Mouse (Mus musculus) forebrain, embryonic 10.5 days (tissue): ENCODE results near the gene P4ha2. TPM values are rescaled to one million over a fixed set of nuclear protein-coding genes. Genes with fewer than 3 reads are reported as not detected.

Experiments used
- DNase-seq: peaks from one replicate; pipeline ENCODE4 v3.0.0-alpha.2; 2017; ENCODE audit warnings: low spot score; ENCODE audit errors: extremely low spot score
- H3K27ac ChIP-seq: fragments of 300-500 bp; sonication (generic); 2 replicates; pipeline ENCODE4 v1.5.1; 2016; ENCODE audit warnings: mild to moderate bottlenecking
- H3K27me3 ChIP-seq: fragments of 300-500 bp; sonication (generic); 2 replicates; pipeline ENCODE4 v1.6.1; 2016; ENCODE audit warnings: mild to moderate bottlenecking; ENCODE audit not compliant: poor library complexity, severe bottlenecking
- H3K36me3 ChIP-seq: fragments of 300-500 bp; sonication (generic); replicated peaks from 2 replicates; pipeline ENCODE4 v1.6.1; 2016; ENCODE audit warnings: mild to moderate bottlenecking, moderate library complexity
- H3K4me1 ChIP-seq: fragments of 300-500 bp; sonication (generic); 2 replicates; pipeline ENCODE4 v1.6.1; 2016
- H3K4me3 ChIP-seq: fragments of 300-500 bp; sonication (generic); 2 replicates; pipeline ENCODE4 v1.5.1; 2016; ENCODE audit warnings: mild to moderate bottlenecking, moderate library complexity
- H3K9me3 ChIP-seq: fragments of 300-500 bp; sonication (generic); 2 replicates; pipeline ENCODE4 v1.6.1; 2016; ENCODE audit warnings: mild to moderate bottlenecking, moderate library complexity
- WGBS: fragments of 180-500 bp; shearing (Covaris S2); methylation state at CpG from one replicate; pipeline ENCODE4 v1.1.7; 2016; 5-methylcytosine and 5-hydroxymethylcytosine counted together
- polyA plus RNA-seq: library from polyadenylated mRNA; unstranded; fragments of >200 nt; fragmentation: Nextera tagmentation; extraction: Ambion mirVana; gene quantifications from 2 replicates; pipeline ENCODE4 v1.2.1, GENCODE M21; 2016

P4ha2 gene
- polyA plus RNA-seq, 1 experiment from 2014 or later: 15.9 TPM

DNA sequence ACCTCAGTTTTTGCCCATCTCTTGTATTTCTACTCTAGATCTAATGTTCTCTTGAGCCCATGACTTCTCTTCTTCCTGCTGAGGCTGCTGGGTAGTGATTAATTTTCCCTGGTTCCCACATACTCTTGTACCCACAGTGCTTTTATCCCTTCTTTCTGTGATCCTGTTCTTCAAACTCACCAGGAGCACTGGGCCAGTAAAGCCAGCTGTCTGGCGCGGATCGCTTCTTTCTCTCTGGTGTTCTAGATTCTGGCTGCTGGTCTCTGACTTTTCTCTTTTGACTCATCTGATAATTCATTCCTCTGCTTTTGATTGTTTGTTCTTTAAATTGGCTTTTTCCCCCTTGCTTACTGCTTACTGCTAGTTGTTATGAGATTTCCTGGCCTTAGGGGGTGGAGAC lies 14.9 kb downstream of the P4ha2 start:
- Histone ChIP-seq H3K4me3 (no peak overlapping the region), H3K36me3 (peaks cover 9% of the 10 kb centered on the region), H3K4me1 (peaks cover 30% of the 10 kb centered on the region), H3K9me3 (no peaks in the 10 kb centered on the region), H3K27ac (no peak overlapping the region), H3K27me3 (no peaks in the 10 kb centered on the region)
- WGBS: 97% methylated on average over 3 of the region's 3 CpGs
- no peak for DNase-seq

DNA sequence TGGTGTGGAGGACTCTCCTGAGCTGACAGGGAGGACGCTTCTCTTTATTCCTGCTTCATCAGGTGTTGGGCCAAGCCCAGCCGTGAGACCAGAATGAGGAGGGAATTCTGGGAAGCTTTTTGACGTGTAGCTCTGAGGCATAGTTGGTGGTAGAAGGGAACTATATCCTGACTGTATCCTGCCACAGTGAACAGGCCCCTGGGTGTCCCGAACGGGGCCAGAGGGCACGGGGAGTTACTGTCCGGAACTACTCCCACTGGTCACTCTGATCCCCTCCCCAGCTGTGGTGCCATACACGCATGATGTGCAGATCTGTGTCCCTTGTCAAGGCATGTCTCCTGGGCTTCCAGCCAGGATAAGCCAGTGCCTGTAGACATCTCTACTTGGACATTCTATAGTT lies 15.4 kb downstream of the P4ha2 start:
- H3K36me3 ChIP-seq: peaks cover 13% of the 10 kb centered on the region
- no peak for DNase-seq
- no peaks in the 10 kb centered on the region for H3K9me3 ChIP-seq
- peaks cover 30% of the 10 kb centered on the region for H3K4me1 ChIP-seq
- no peak overlapping the region for H3K4me3 ChIP-seq
- H3K27ac ChIP-seq: no peak overlapping the region
- 88% methylated on average over 8 of the region's 8 CpGs for WGBS
- no peaks in the 10 kb centered on the region for H3K27me3 ChIP-seq

DNA sequence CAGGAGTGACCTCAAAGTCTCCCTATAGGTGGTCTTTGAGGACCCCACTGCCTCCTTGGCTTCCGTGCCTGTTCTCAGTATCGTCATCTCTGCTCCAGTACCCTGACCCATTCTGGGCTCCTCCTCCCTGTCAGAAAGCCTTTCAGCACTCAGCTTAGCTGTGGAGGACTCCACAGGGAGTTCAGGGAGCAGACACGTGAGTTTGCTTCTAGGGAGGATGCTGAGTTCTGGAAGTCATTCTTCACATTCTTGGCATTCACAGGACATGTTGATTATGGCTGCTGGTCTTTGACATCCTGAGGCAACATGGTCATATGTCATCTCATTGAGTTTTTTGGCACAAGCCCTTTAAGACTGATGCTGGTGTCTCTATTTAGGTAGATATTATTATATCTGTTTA lies 16.0 kb downstream of the P4ha2 start:
- WGBS: 58% methylated on average over 3 of the region's 3 CpGs
- H3K27ac ChIP-seq: no peak overlapping the region
- H3K27me3 ChIP-seq: no peaks in the 10 kb centered on the region
- no peak for DNase-seq
- H3K36me3 ChIP-seq: peaks cover 16% of the 10 kb centered on the region
- peaks cover 30% of the 10 kb centered on the region for H3K4me1 ChIP-seq
- no peak overlapping the region for H3K4me3 ChIP-seq
- no peaks in the 10 kb centered on the region for H3K9me3 ChIP-seq

DNA sequence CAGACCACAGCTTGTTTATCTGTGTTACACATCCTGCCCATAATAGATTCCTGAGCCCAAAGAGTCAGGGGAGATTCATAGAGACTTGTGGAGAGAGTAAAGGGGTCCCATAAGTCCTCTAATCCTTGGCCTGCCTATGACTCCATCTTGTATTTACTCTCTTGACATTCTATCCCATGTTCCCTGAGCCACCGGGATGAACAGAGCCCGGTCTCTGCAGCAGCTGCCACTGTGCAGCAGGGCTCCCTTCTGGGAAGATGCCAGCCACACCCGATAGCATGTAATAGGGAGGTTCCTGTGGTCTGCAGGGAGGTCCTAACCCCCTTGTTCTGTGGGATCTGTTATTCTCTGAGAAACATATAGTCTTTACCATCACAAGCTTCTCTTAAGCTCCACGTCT lies 16.5 kb downstream of the P4ha2 start:
- 94% methylated on average over 4 of the region's 4 CpGs for WGBS
- Histone ChIP-seq H3K27ac (no peak overlapping the region), H3K4me3 (no peak overlapping the region), H3K4me1 (peaks cover 30% of the 10 kb centered on the region), H3K9me3 (no peaks in the 10 kb centered on the region), H3K27me3 (no peaks in the 10 kb centered on the region), H3K36me3 (peaks cover 16% of the 10 kb centered on the region)
- DNase-seq: no peak

DNA sequence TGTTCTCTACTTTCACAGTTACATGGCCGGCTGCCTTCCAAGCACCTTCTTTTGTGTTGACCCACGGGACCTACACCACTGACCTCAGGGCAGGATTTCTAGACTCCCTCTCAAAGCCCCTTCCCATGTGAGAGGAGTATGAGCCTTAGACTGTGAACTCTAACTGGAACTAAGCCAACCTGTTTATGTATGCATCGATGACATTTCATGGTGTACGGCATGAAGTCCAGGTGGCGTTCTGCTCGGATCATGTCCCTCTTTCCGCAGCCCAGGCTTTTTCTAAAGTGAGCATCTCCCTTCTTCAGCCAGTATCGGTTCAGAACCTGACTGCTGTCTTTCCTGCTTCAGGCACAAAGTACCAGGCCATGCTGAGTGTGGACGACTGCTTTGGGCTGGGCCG lies 17.2 kb downstream of the P4ha2 start:
- WGBS: 91% methylated on average over 10 of the region's 10 CpGs

DNA sequence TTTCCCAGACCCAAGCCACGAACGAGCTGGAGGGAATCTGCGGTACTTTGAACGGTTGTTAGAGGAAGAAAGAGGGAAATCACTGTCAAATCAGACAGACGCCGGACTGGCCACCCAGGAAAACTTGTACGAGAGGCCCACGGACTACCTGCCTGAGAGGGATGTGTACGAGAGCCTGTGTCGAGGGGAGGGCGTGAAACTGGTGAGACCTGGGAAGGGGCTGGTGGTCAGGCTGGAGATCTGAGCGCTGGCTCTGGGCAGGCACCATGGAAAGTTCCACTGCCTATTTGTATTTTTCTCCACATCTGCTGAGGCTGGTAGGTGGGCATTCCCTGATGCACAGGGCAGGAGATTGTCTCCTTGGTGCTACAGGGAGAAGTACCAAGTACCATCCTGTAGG lies 19.2 kb downstream of the P4ha2 start:
- WGBS: 84% methylated on average over 12 of the region's 12 CpGs
- DNase-seq: no peak
- peaks cover 8% of the 10 kb centered on the region; the same call in 1 of the 2 replicates for H3K4me1 ChIP-seq
- no peak overlapping the region for H3K27ac ChIP-seq
- peaks cover 16% of the 10 kb centered on the region for H3K36me3 ChIP-seq
- H3K27me3 ChIP-seq: no peaks in the 10 kb centered on the region
- no peak overlapping the region for H3K4me3 ChIP-seq
- no peaks in the 10 kb centered on the region for H3K9me3 ChIP-seq

More for the DNA sequence above, 17.2 kb downstream of the P4ha2 start:
- no peaks in the 10 kb centered on the region for H3K27me3 ChIP-seq
- no peak overlapping the region for H3K27ac ChIP-seq
- no peaks in the 10 kb centered on the region for H3K9me3 ChIP-seq
- DNase-seq: no peak
- H3K36me3 ChIP-seq: peaks cover 16% of the 10 kb centered on the region
- no peak overlapping the region for H3K4me3 ChIP-seq
- peaks cover 27% of the 10 kb centered on the region for H3K4me1 ChIP-seq

DNA sequence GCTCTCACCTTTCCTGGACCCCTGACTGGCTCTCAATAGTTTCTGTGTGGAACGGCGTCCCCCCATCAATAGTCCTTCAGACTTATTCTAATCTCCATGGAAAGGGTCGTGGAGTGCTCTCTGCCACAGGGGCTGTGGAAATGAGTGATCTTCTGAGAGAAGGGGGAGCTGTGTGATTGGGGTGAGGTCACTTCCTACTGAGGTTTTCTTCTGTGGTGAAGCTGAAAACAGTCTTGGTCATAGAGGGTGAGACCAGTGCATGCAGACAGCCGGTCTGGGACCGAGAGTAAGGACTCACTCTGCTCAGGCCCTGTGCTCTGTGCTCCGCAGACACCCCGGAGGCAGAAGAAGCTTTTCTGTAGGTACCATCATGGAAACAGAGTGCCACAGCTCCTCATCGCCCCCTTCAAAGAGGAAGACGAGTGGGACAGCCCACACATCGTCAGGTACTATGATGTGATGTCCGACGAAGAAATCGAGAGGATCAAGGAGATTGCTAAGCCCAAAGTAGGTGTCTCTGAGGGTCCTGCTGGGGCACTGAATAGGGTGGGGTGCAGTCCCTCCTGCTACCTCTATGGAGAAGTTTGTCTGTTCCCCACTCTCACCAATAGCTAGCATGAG lies 20.0 kb downstream of the P4ha2 start:
- H3K9me3 ChIP-seq: no peaks in the 10 kb centered on the region
- DNase-seq: no peak
- peaks cover 20% of the 10 kb centered on the region for H3K36me3 ChIP-seq
- H3K4me3 ChIP-seq: no peak overlapping the region
- peaks cover 8% of the 10 kb centered on the region; the same call in 1 of the 2 replicates for H3K4me1 ChIP-seq
- 91% methylated on average over 13 of the region's 13 CpGs for WGBS
- no peaks in the 10 kb centered on the region for H3K27me3 ChIP-seq
- no peak overlapping the region for H3K27ac ChIP-seq

DNA sequence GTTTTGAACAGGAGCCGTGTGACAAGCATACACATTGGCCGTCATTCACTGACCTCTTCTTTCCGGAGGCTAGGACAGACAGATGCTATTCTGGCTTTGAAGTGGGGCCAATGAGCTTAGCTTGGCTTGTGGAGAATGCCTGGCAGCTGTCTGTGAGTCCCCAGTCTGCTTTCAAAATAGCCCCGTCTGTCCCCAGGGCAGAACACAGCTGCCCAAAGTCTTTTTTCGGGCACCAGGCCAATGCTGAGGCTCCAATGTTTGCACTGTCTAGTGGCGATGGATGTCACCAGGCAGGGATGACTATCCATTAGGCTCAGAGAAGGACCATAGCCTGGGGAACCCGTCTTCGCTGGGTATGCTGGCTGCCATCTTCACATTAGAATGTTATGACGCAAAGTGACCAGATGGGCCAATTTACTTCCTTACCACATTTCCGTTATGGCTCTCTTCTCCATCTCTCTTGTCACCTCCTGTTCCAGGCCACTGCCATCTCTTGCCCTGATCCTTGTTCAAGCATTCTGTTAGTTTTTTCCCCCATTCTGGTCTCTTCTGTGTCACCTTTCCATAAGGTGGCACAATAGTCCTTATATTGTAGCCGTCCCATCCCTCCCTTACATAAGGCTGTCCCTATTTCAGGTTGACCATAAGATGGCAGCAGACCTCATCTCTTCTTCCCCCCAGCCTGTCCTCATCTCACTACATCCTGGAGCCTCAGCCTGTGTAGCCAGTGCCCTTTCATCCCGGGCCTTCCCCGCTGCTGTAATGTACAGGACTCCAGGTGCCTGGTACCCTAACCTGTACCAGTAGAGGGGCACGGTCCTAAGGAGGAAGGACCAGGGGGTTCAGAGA lies 22.7 kb downstream of the P4ha2 start:
- peaks cover 22% of the 10 kb centered on the region for H3K36me3 ChIP-seq
- WGBS: 81% methylated on average over 14 of the region's 14 CpGs
- H3K4me3 ChIP-seq: no peak overlapping the region

DNA sequence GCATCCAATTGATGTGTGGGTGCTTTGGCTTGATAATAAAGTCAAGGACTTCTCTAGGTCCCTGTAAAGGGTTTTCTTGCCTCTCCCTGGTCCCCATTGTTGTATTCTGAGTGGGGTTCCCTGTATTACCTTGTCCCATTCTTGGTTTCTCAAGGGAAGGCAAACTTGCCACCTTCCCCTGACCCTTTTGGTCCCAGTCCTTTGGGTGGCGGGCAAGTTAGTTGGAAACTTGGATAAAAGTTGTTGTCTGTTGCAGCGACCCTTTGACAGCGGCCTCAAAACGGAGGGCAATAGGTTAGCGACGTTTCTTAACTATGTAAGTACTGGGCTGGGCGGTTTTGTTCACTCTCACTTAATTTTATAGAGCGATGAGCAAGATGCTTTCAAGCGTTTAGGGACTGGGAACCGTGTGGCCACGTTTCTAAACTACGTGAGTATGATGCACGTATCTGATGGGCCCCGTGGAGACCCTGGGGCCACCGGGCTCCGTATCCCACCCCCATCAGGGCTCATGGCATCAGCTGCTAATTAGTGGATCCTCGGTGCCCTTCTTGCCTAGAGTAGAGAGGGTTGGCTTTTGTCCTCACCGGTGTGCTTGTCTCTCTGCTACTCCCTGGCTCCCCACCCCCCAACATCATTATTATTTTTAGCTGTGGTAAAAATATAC lies 26.2 kb downstream of the P4ha2 start:
- Histone ChIP-seq H3K27ac (no peak overlapping the region), H3K4me3 (no peak overlapping the region), H3K4me1 (peaks cover 11% of the 10 kb centered on the region; the same call in 1 of the 2 replicates), H3K9me3 (no peaks in the 10 kb centered on the region), H3K27me3 (no peaks in the 10 kb centered on the region), H3K36me3 (0 out of 2 replicates have a peak, but pooled peaks cover 9% of the 10 kb centered on the region)
- DNase-seq: no peak
- WGBS: 94% methylated on average over 18 of the region's 18 CpGs

More for the DNA sequence above, 22.7 kb downstream of the P4ha2 start:
- Histone ChIP-seq H3K27me3 (no peaks in the 10 kb centered on the region), H3K4me1 (peaks cover 11% of the 10 kb centered on the region; the same call in 1 of the 2 replicates), H3K9me3 (no peaks in the 10 kb centered on the region), H3K27ac (no peak overlapping the region)
- DNase-seq: no peak

DNA sequence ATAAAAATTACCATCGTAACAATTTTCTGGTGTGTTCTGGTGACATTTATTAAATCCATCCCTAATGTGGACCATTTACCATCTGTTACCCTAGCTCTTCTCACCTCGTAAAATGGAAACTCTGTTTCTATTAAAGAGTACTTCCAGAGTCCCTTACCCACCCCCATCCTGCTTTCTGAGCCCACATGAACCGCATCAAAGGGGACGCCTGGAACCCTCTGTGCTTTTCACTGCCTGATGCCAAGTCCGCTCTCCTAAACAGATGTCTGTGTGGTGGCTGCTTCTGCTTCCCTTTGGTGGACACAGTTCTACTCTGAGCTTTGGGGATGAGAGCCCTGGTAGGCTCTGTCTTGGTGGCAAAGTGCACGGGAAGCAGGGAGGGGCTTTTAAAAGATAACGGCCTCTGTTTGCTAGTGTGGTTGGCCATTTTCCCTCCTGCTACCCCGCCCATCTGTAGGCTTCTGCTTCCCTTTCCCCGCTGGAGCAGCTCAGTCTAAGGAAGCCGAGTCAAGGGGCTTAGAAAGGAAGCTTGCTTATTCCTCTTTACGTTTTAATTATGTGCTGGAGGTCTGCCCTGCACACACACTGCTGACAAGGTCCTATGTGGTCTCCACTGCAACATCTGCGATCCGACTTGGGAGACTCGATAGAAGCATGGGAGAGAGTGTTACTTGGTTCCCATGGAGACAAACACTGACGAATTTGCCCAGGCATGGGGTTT lies 26.9 kb downstream of the P4ha2 start:
- Histone ChIP-seq H3K36me3 (0 out of 2 replicates have a peak, but pooled peaks cover 9% of the 10 kb centered on the region), H3K27ac (no peak overlapping the region), H3K9me3 (no peaks in the 10 kb centered on the region), H3K4me1 (peaks cover 11% of the 10 kb centered on the region; the same call in 1 of the 2 replicates), H3K4me3 (no peak overlapping the region), H3K27me3 (no peaks in the 10 kb centered on the region)
- WGBS: 72% methylated on average over 15 of the region's 15 CpGs
- DNase-seq: no peak

DNA sequence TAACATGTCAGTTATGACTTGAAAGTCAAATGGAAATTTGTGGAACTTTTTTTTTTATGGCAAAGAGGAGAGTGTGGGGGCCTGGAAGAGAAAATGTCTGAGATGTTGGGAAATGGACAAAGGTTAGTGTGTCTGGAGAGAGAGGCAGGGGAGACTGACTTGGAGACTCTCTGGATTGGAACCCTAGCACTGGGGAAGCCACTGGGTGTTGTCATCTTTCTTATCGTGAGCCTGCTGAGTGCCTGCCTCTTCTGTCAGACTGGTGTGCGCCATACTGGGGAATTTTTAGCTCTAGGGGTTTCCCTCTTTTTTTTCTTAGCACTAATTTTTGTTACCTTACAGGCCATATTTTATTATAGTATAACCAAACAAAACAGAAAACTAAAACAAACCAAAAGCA lies 27.5 kb downstream of the P4ha2 start:
- Histone ChIP-seq H3K27me3 (no peaks in the 10 kb centered on the region), H3K4me1 (peaks cover 11% of the 10 kb centered on the region; the same call in 1 of the 2 replicates), H3K9me3 (no peaks in the 10 kb centered on the region), H3K4me3 (no peak overlapping the region), H3K36me3 (0 out of 2 replicates have a peak, but pooled peaks cover 9% of the 10 kb centered on the region), H3K27ac (no peak overlapping the region)
- DNase-seq: no peak
- 87% methylated on average over 2 of the region's 2 CpGs for WGBS

DNA sequence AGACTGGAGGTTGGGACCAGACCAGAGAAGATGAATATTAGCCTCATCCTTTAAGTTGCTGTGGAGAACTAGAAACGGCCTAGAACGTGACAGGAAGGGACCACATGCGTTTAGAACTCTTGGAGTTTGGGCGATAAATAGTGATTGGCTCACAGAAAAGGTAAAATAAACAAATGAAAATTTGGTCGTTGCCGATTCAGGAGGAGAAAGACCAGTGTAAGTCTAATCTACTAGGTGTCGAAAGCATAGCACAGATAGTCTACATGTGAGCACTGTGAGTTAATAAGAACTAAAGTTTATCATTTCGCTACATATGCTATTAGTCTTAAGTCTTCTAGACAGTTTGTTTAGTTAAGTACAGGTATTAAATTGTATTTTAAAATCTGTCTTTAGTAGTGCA lies 30.1 kb downstream of the P4ha2 start:
- Histone ChIP-seq H3K27ac (no peak overlapping the region), H3K4me1 (peaks cover 11% of the 10 kb centered on the region; the same call in 1 of the 2 replicates), H3K4me3 (no peak overlapping the region), H3K36me3 (0 out of 2 replicates have a peak, but pooled peaks cover 5% of the 10 kb centered on the region), H3K27me3 (no peaks in the 10 kb centered on the region), H3K9me3 (no peaks in the 10 kb centered on the region)
- 92% methylated on average over 8 of the region's 8 CpGs for WGBS
- no peak for DNase-seq
